Mouse (Mus musculus): Measurements from ENCODE around the gene Washc4. TPM values are rescaled to one million over a fixed set of nuclear protein-coding genes. Genes with fewer than 3 reads are reported as not detected.

The Washc4 gene
- total RNA-seq, 1 experiment from 2014 or later, result 37.1 TPM

GRCm38 (mm10) chr10:83592616-83593015 is 49.1 kb downstream of the Washc4 start:
- ATAC-seq (replicated peaks; ENCODE audit: low read depth, poor library complexity, severe bottlenecking), result no peak

GRCm38 (mm10) chr10:83594526-83594925 is 51.0 kb downstream of the Washc4 start:
- no peak for ATAC-seq (replicated peaks; ENCODE audit: low read depth, poor library complexity, severe bottlenecking)

GRCm38 (mm10) chr10:83600650-83601049 is 57.1 kb downstream of the Washc4 start:
- ATAC-seq (replicated peaks; ENCODE audit: low read depth, poor library complexity, severe bottlenecking), result no peak

GRCm38 (mm10) chr10:83603956-83604564 is 60.5 kb downstream of the Washc4 start:
- ATAC-seq (replicated peaks; ENCODE audit: low read depth, poor library complexity, severe bottlenecking), result no peak

- no peak for ATAC-seq (replicated peaks; ENCODE audit: low read depth, poor library complexity, severe bottlenecking)
These were observed 62.2 kb downstream of the Washc4 start for GRCm38 (mm10) chr10:83605637-83606183.

- ATAC-seq (replicated peaks; ENCODE audit: low read depth, poor library complexity, severe bottlenecking), result no peak
These were observed 63.6 kb downstream of the Washc4 start for GRCm38 (mm10) chr10:83607111-83607510.

- no peak for ATAC-seq (replicated peaks; ENCODE audit: low read depth, poor library complexity, severe bottlenecking)
These were observed 65.0 kb downstream of the Washc4 start for GRCm38 (mm10) chr10:83608596-83608995.

- no peak for ATAC-seq (replicated peaks; ENCODE audit: low read depth, poor library complexity, severe bottlenecking)
These were observed 67.0 kb downstream of the Washc4 start for GRCm38 (mm10) chr10:83610518-83610917.

- ATAC-seq (replicated peaks; ENCODE audit: low read depth, poor library complexity, severe bottlenecking), result no peak
These were observed 68.3 kb downstream of the Washc4 start for GRCm38 (mm10) chr10:83611863-83612262.

GRCm38 (mm10) chr10:83612648-83613215 is 69.2 kb downstream of the Washc4 start:
- no peak for ATAC-seq (replicated peaks; ENCODE audit: low read depth, poor library complexity, severe bottlenecking)

- ATAC-seq (replicated peaks; ENCODE audit: low read depth, poor library complexity, severe bottlenecking), result peak; percentile 71
These were observed 73.8 kb downstream of the Washc4 start for GRCm38 (mm10) chr10:83617366-83617765.

GRCm38 (mm10) chr10:83618819-83619440 is 75.4 kb downstream of the Washc4 start:
- no peak for ATAC-seq (replicated peaks; ENCODE audit: low read depth, poor library complexity, severe bottlenecking)

GRCm38 (mm10) chr10:83620350-83621055 is 77.0 kb downstream of the Washc4 start:
- ATAC-seq (replicated peaks; ENCODE audit: low read depth, poor library complexity, severe bottlenecking), result no peak

GRCm38 (mm10) chr10:83624065-83624464 is 80.5 kb downstream of the Washc4 start:
- no peak for ATAC-seq (replicated peaks; ENCODE audit: low read depth, poor library complexity, severe bottlenecking)

- ATAC-seq (replicated peaks; ENCODE audit: low read depth, poor library complexity, severe bottlenecking), result no peak
These were observed 81.3 kb downstream of the Washc4 start for GRCm38 (mm10) chr10:83624841-83625240.

- no peak for ATAC-seq (replicated peaks; ENCODE audit: low read depth, poor library complexity, severe bottlenecking)
These were observed 83.6 kb downstream of the Washc4 start for GRCm38 (mm10) chr10:83627113-83627687.

- ATAC-seq (replicated peaks; ENCODE audit: low read depth, poor library complexity, severe bottlenecking), result no peak
These were observed 84.7 kb downstream of the Washc4 start for GRCm38 (mm10) chr10:83628241-83628640.

- no peak for ATAC-seq (replicated peaks; ENCODE audit: low read depth, poor library complexity, severe bottlenecking)
These were observed 85.7 kb downstream of the Washc4 start for GRCm38 (mm10) chr10:83629190-83629781.

GRCm38 (mm10) chr10:83629878-83630277 is 86.3 kb downstream of the Washc4 start:
- ATAC-seq (replicated peaks; ENCODE audit: low read depth, poor library complexity, severe bottlenecking), result no peak

- no peak for ATAC-seq (replicated peaks; ENCODE audit: low read depth, poor library complexity, severe bottlenecking)
These were observed 87.3 kb downstream of the Washc4 start for GRCm38 (mm10) chr10:83630899-83631298.

Data from common myeloid progenitor, adult 5-6 weeks (primary cell).